Mouse (Mus musculus): ENCODE results near the gene Sost. TPM values are rescaled to one million over a fixed set of nuclear protein-coding genes. Genes with fewer than 3 reads are reported as not detected.

Sost gene
- polyA plus RNA-seq, 2 experiments: 0.12 TPM; not detected in 1

DNA sequence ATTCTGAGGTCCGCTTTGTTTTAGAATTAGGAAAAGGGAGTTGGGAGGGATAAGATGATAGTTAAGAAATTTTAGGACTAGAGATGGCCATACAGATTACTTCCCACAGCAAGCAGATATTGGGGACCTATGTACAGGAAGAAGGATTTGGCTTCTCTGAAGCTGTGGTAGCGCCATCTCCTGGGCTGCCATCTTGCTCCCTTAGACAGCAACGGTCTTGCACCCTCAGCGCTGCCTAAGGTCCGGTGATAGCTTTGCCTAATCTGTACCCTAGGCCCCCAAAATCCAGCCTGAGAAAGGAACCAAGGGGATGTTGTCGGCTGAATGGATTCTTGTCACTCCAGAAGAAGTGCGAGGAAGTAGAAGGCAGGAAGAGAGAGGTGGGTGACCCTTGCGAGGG is 53.2 kb downstream of the Sost start:
- WGBS (ENCODE audit: insufficient replicate concordance): 43% methylated on average over 8 of the region's 8 CpGs
- H3K4me3 ChIP-seq (ENCODE audit: insufficient read depth in 1 of 2, low read depth in 2 of 2, low read length in 2 of 2): no peak overlapping the region
- H3K4me1 ChIP-seq (replicated peaks; ENCODE audit: control insufficient read depth in 2 of 2, insufficient read depth in 2 of 2, low read length in 1 of 2): no peaks in the 10 kb centered on the region
- TF ChIP-seq CTCF (IDR thresholded peaks at IDR 0.05; ENCODE audit: low read depth): no peak
- no peak for TF ChIP-seq EP300 (IDR thresholded peaks at IDR 0.05; ENCODE audit: low read depth)
- H3K27ac ChIP-seq: no peak overlapping the region
- no peak overlapping the region for H3K4me2 ChIP-seq (ENCODE audit: low read depth)
- no peaks in the 10 kb centered on the region for H3K27me3 ChIP-seq (ENCODE audit: control insufficient read depth, insufficient read depth, low read length)
- no peaks in the 10 kb centered on the region for H3K36me3 ChIP-seq (replicated peaks; ENCODE audit: control insufficient read depth, insufficient read depth, low read depth)
- no peak for ATAC-seq (ENCODE audit: insufficient read depth)
- H3K9me3 ChIP-seq (ENCODE audit: control insufficient read depth, low read length): no peaks in the 10 kb centered on the region
- no peak overlapping the region for H3K9ac ChIP-seq (replicated peaks)
- DNase-seq (ENCODE audit: low read depth in 3 of 3, low spot score in 3 of 3): no peak

Other genes starting within 250 kb of the Sost start
- gene Dhx8, start 234.1 kb downstream of the Sost start, polyA plus RNA-seq (2012; rRNA removed): 6.7 and 9.6 TPM in 2 replicates
- 12.9 and 15.4 TPM in 2 replicates for gene Dhx8, start 234.1 kb downstream of the Sost start, polyA plus RNA-seq (2014; fragmentation: Nextera tagmentation; extraction: Ambion mirVana)
- gene Etv4, start 181.6 kb downstream of the Sost start, polyA plus RNA-seq (2012; rRNA removed): 0.29 TPM in 2 replicates
- gene Etv4, start 181.6 kb downstream of the Sost start, polyA plus RNA-seq (2014; fragmentation: Nextera tagmentation; extraction: Ambion mirVana): 0.20 and 0.30 TPM in 2 replicates
- gene Meox1, start 72.6 kb downstream of the Sost start, polyA plus RNA-seq (2012; rRNA removed): 0.28 TPM in 2 replicates
- gene Meox1, start 72.6 kb downstream of the Sost start, polyA plus RNA-seq (2014; fragmentation: Nextera tagmentation; extraction: Ambion mirVana): 0.28 and 0.36 TPM in 2 replicates
- not detected in 2 replicates for gene Cfap97d1, start 17.3 kb upstream of the Sost start, polyA plus RNA-seq (2012; rRNA removed)
- gene Cfap97d1, start 17.3 kb upstream of the Sost start, polyA plus RNA-seq (2014; fragmentation: Nextera tagmentation; extraction: Ambion mirVana): not detected in 2 replicates
- gene Dusp3, start 20.0 kb upstream of the Sost start, polyA plus RNA-seq (2012; rRNA removed): 3.3 and 4.8 TPM in 2 replicates
- 6.3 and 7.2 TPM in 2 replicates for gene Dusp3, start 20.0 kb upstream of the Sost start, polyA plus RNA-seq (2014; fragmentation: Nextera tagmentation; extraction: Ambion mirVana)
- gene Mpp3, start 61.4 kb upstream of the Sost start, polyA plus RNA-seq (2012; rRNA removed): 0.21 and 0.27 TPM in 2 replicates
- gene Mpp3, start 61.4 kb upstream of the Sost start, polyA plus RNA-seq (2014; fragmentation: Nextera tagmentation; extraction: Ambion mirVana): not detected in 2 replicates
- 0.29 and 0.38 TPM in 2 replicates for gene Cd300lg, start 74.5 kb upstream of the Sost start, polyA plus RNA-seq (2012; rRNA removed)
- 0.56 and 0.59 TPM in 2 replicates for gene Cd300lg, start 74.5 kb upstream of the Sost start, polyA plus RNA-seq (2014; fragmentation: Nextera tagmentation; extraction: Ambion mirVana)
- 11.9 and 13.1 TPM in 2 replicates for gene Mpp2, start 121.5 kb upstream of the Sost start, polyA plus RNA-seq (2012; rRNA removed)
- 7.4 and 10.6 TPM in 2 replicates for gene Mpp2, start 121.5 kb upstream of the Sost start, polyA plus RNA-seq (2014; fragmentation: Nextera tagmentation; extraction: Ambion mirVana)
- not detected in 2 replicates for gene Ppy, start 134.3 kb upstream of the Sost start, polyA plus RNA-seq (2012; rRNA removed)
- gene Ppy, start 134.3 kb upstream of the Sost start, polyA plus RNA-seq (2014; fragmentation: Nextera tagmentation; extraction: Ambion mirVana): not detected in 2 replicates
- gene Pyy, start 140.8 kb upstream of the Sost start, polyA plus RNA-seq (2012; rRNA removed): 0.22 and 0.57 TPM in 2 replicates
- not detected in 2 replicates for gene Pyy, start 140.8 kb upstream of the Sost start, polyA plus RNA-seq (2014; fragmentation: Nextera tagmentation; extraction: Ambion mirVana)
- gene Nags, start 178.5 kb upstream of the Sost start, polyA plus RNA-seq (2012; rRNA removed): 10.1 and 11.3 TPM in 2 replicates
- 7.2 and 7.5 TPM in 2 replicates for gene Nags, start 178.5 kb upstream of the Sost start, polyA plus RNA-seq (2014; fragmentation: Nextera tagmentation; extraction: Ambion mirVana)
- 8.9 and 9.2 TPM in 2 replicates for gene Tmem101, start 189.4 kb upstream of the Sost start, polyA plus RNA-seq (2012; rRNA removed)
- 7.8 and 8.5 TPM in 2 replicates for gene Tmem101, start 189.4 kb upstream of the Sost start, polyA plus RNA-seq (2014; fragmentation: Nextera tagmentation; extraction: Ambion mirVana)
- 10.4 and 15.4 TPM in 2 replicates for gene Lsm12, start 218.3 kb upstream of the Sost start, polyA plus RNA-seq (2012; rRNA removed)
- gene Lsm12, start 218.3 kb upstream of the Sost start, polyA plus RNA-seq (2014; fragmentation: Nextera tagmentation; extraction: Ambion mirVana): 51.4 and 56.2 TPM in 2 replicates
- 12.6 and 14.8 TPM in 2 replicates for gene G6pc3, start 222.6 kb upstream of the Sost start, polyA plus RNA-seq (2012; rRNA removed)
- gene G6pc3, start 222.6 kb upstream of the Sost start, polyA plus RNA-seq (2014; fragmentation: Nextera tagmentation; extraction: Ambion mirVana): 7.3 and 10.1 TPM in 2 replicates